Mouse (Mus musculus): ENCODE data around the gene Syt16.

- TF ChIP-seq GATA1 (IDR thresholded peaks at IDR 0.05; ENCODE audit: low read length): no peak
- TF ChIP-seq TAL1 (IDR thresholded peaks at IDR 0.05; ENCODE audit: low read length): no peak
Measured at GRCm38 (mm10) chr12:73978144-73978543, 19.3 kb upstream of the Syt16 start.

Measured in erythroblast, embryonic 14.5 days (primary cell).